Mouse (Mus musculus): ENCODE data around the gene Armcx2.
"Not testable (repeated sequence)": the region's sequence is repeated elsewhere in the genome, so short reads cannot be mapped to it uniquely, and the experiment has no call there.

Armcx2 gene

DNA sequence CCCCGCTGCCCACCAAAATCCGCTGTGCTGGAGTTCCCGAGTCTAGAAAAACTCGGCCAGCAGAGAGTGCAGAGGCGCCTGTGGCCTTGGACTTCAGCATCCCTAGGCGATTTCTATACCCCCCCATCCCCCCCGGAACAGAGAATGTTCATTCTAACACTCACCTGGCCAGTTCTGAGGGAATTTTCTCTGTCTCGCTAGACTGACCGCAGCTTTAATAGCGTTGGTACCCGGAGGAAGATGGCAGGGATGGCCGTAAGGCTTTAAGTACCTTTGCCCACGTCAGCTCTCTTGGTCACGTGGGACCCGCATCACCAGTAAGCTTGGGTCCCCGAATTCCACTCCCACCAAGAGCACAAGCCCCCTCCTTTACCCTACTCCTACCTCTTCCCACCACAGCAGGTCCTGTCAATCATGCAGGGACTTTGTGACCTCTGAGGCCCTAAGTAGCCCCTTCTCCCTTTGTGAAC is at the start of gene Armcx2:
Armcx2 (minus strand) TSS at position 467 of the 470 bp plus-strand sequence.
- peak; percentile 42 for DNase-seq

DNA sequence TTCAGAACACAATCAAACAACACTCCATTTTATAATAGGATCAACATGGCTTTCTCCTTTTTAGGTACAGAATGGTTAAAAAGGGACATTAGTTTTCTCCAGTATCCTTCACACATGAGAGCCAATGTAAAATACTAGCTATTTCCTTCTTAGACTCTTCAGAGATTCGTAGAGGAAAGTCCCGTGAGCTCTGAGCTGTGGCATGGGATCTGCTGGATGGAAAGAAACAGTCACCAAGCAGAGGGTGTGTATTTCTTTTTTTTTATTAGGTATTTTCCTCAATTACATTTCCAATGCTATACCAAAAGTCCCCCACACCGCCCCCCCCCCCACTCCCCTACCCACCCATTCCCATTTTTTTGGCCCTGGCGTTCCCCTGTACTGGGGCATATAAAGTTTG is 40.6 kb upstream of the Armcx2 start:
- no peak for DNase-seq

DNA sequence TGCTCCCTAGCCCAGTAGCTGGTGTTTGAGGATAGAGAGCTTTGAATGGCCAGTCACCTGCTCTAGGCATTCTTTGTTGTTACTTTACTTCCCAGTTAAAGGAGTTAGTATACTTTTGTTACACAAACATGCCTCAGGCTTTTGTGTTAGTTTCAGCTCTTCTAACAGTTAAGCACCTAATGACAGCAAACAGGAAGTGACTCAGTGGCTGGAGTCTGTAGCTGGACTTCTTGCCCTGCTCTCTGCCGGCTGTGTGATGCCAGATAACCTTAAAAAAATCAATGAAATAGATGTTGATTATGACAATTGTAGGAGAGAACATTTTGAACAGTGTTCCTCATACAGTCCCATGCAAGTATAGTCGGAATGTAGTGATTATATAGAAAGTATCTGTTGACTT is 35.4 kb upstream of the Armcx2 start:
- DNase-seq = no peak

GRCm38 (mm10) chrX:134830508-134830907 is 21.5 kb upstream of the Armcx2 start:
- no peak for DNase-seq

- peak; percentile 45 for DNase-seq
Measured at GRCm38 (mm10) chrX:134807833-134808754, 927 bp downstream of the Armcx2 start.

DNA sequence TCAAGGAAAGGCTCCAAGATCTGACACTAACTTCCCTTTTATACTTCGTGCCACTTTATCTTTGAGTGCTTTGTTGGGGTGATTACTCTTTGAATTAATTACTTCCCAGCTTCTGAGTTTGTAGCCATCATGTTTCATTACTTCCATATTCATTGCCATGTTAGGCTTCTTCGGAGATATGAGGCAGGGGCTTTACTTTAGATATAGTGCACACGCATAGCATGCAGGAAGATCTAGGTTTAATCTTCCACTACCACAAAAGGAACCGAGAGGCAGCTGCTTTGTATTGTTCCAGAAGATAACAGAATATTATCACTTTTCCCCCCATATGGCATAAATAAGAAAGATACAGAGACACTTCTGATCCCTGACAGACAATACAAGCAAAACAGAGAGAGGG is 21.3 kb downstream of the Armcx2 start:
- DNase-seq = no peak

GRCm38 (mm10) chrX:134763428-134764198 is 45.4 kb downstream of the Armcx2 start:
- not testable (repeated sequence) for DNase-seq

GRCm38 (mm10) chrX:134757293-134757995 is 51.6 kb downstream of the Armcx2 start:
- DNase-seq = no peak

GRCm38 (mm10) chrX:134756434-134757292 is 52.4 kb downstream of the Armcx2 start, which contains the start of gene Armcx3:
Gene Armcx3, plus strand, starts transcription at chrX:134756595.
- peak; percentile 44 for DNase-seq
